Comparison of ENCODE assay signal across 9 mouse cellular contexts in genomic region chr10:84285832-84286506, GRCm38 (mm10).
DNase-seq lines count a peak whose midpoint lies in the region; ATAC-seq and TF ChIP-seq lines count a peak whose summit lies in the region.
"Had no signal": no experiment of that assay in that cellular context is flagged by ENCODE, and none has a peak within 500 bp of the region (broad histone marks: within the 10 kb centered on the region; RNA-seq: fewer than 3 reads in every experiment).

No protein-coding gene starts in this region.

- peak; percentile 15 for DNase-seq in kidney, adult 9 months
- DNase-seq in brain, embryonic 14.5 days (ENCODE audit: low read depth): peak; percentile 80
- peak; percentile 72 for DNase-seq in kidney, postnatal 0 days (ENCODE audit: low spot score)
- DNase-seq in lung, postnatal 10 days: peak; percentile 78
- no peak for DNase-seq in urinary bladder, postnatal 4 days (ENCODE audit: low spot score in 2 of 2)
- DNase-seq in left cerebral cortex, adult 8-10 months (ENCODE audit: low spot score in 2 of 2): no peak
- no peak for DNase-seq in urinary bladder, adult 18-20 months (ENCODE audit: low spot score in 2 of 2)

- no peak for TF ChIP-seq POLR2A in brain, embryonic 14.5 days (IDR thresholded peaks at IDR 0.05; ENCODE audit: borderline replicate concordance, extremely low read depth, insufficient read depth, insufficient read length, poor library complexity, severe bottlenecking)

- no peak overlapping the region for H3K4me2 ChIP-seq in kidney, embryonic 16.5 days (replicated peaks; ENCODE audit: low read depth, low read length)
- H3K4me2 ChIP-seq in kidney, postnatal 0 days (ENCODE audit: low read length): no peak overlapping the region
- H3K4me2 ChIP-seq: heart, embryonic 13.5 days had no signal

- no peaks in the 10 kb centered on the region for H3K4me1 ChIP-seq in kidney, embryonic 16.5 days (ENCODE audit: insufficient read depth, low read length)
- no peaks in the 10 kb centered on the region for H3K4me1 ChIP-seq in kidney, postnatal 0 days (replicated peaks; ENCODE audit: insufficient read depth, low read length)
- H3K4me1 ChIP-seq: heart, embryonic 13.5 days had no signal

- H3K4me3 ChIP-seq in kidney, embryonic 16.5 days (ENCODE audit: low read length): no peak overlapping the region
- H3K4me3 ChIP-seq in kidney, postnatal 0 days (replicated peaks; ENCODE audit: low read depth, low read length): no peak overlapping the region
- H3K4me3 ChIP-seq: heart, embryonic 13.5 days had no signal

- no peak for TF ChIP-seq CTCF in brain, embryonic 14.5 days (IDR thresholded peaks at IDR 0.05; ENCODE audit: borderline replicate concordance, extremely low read depth, insufficient read depth, insufficient read length)
- no peak for TF ChIP-seq CTCF in kidney, postnatal 0 days (IDR thresholded peaks at IDR 0.05; ENCODE audit: low read depth)

- no peak for ATAC-seq in kidney, embryonic 16.5 days (ENCODE audit: low FRiP score, low TSS enrichment)
- no peak for ATAC-seq in kidney, postnatal 0 days (replicated peaks; ENCODE audit: low FRiP score, low read depth)

- no peak overlapping the region for H3K9ac ChIP-seq in kidney, embryonic 16.5 days (replicated peaks; ENCODE audit: low read length)
- H3K9ac ChIP-seq in kidney, postnatal 0 days (ENCODE audit: low read depth, low read length): no peak overlapping the region
- H3K9ac ChIP-seq: heart, embryonic 13.5 days had no signal

- no peaks in the 10 kb centered on the region for H3K9me3 ChIP-seq in kidney, embryonic 16.5 days (ENCODE audit: low read length)
- H3K9me3 ChIP-seq in kidney, postnatal 0 days (replicated peaks; ENCODE audit: low read length): no peaks in the 10 kb centered on the region
- H3K9me3 ChIP-seq: heart, embryonic 13.5 days had no signal

- WGBS in kidney, embryonic 16.5 days: 54% methylated on average over 6 of the region's 6 CpGs
- 55% methylated on average over 6 of the region's 6 CpGs for WGBS in kidney, postnatal 0 days

- no peaks in the 10 kb centered on the region for H3K27me3 ChIP-seq in kidney, embryonic 16.5 days (ENCODE audit: insufficient read depth, low read length)
- no peaks in the 10 kb centered on the region for H3K27me3 ChIP-seq in kidney, postnatal 0 days (ENCODE audit: insufficient read depth, low read length)
- H3K27me3 ChIP-seq: heart, embryonic 13.5 days had no signal

- H3K36me3 ChIP-seq in kidney, embryonic 16.5 days (ENCODE audit: insufficient read depth, low read length): no peaks in the 10 kb centered on the region
- no peaks in the 10 kb centered on the region for H3K36me3 ChIP-seq in kidney, postnatal 0 days (ENCODE audit: insufficient read depth, low read length)
- H3K36me3 ChIP-seq: heart, embryonic 13.5 days had no signal

- H3K27ac ChIP-seq in kidney, embryonic 16.5 days (ENCODE audit: low read length): no peak overlapping the region; the same call in 1 of the 2 replicates
- no peak overlapping the region for H3K27ac ChIP-seq in kidney, postnatal 0 days
- H3K27ac ChIP-seq: heart, embryonic 13.5 days had no signal

Comparison
In these comparisons a context has a peak if more than half of its experiments do, and no peak if none do; other contexts are left out.
1. DNase-seq: peak in kidney, adult 9 months (single experiment), brain, embryonic 14.5 days (single experiment), kidney, postnatal 0 days (single experiment) and lung, postnatal 10 days (single experiment); none in urinary bladder, postnatal 4 days (0 of 2), left cerebral cortex, adult 8-10 months (0 of 2) and urinary bladder, adult 18-20 months (0 of 2).